Mouse (Mus musculus) stomach, embryonic 15.5 days (tissue): ENCODE results near the gene Rusc1. TPM values are rescaled to one million over a fixed set of nuclear protein-coding genes. Genes with fewer than 3 reads are reported as not detected.

ENCODE experiments used
- ATAC-seq: fragments of 200-750 bp; cut with Nextera tagmentation; 2 replicates; pipeline ENCODE4 v1.8.0; 2017; ENCODE audit warnings: low read depth, moderate number of reproducible peaks, moderate TSS enrichment; ENCODE audit not compliant: insufficient read depth, low FRiP score
- H3K27ac ChIP-seq: fragments of 300-500 bp; sonication (generic); 2 replicates; pipeline ENCODE4 v1.5.1; 2015; ENCODE audit warnings: mild to moderate bottlenecking, inconsistent platforms
- H3K27me3 ChIP-seq: fragments of 300-500 bp; sonication (generic); replicated peaks from 2 replicates; pipeline ENCODE4 v1.6.1; 2015; ENCODE audit warnings: inconsistent platforms
- H3K36me3 ChIP-seq: fragments of 300-500 bp; sonication (generic); 2 replicates; pipeline ENCODE4 v1.6.1; 2015; ENCODE audit warnings: inconsistent platforms
- H3K4me1 ChIP-seq: fragments of 300-500 bp; sonication (generic); 2 replicates; pipeline ENCODE4 v1.6.1; 2015; ENCODE audit warnings: inconsistent platforms
- H3K4me2 ChIP-seq: fragments of 300-500 bp; sonication (generic); 2 replicates; pipeline ENCODE4 v1.6.1; 2015; ENCODE audit warnings: mild to moderate bottlenecking, inconsistent platforms
- H3K4me3 ChIP-seq: fragments of 300-500 bp; sonication (generic); replicated peaks from 2 replicates; pipeline ENCODE4 v1.5.1; 2015; ENCODE audit warnings: inconsistent platforms
- H3K9ac ChIP-seq: fragments of 300-500 bp; sonication (generic); 2 replicates; pipeline ENCODE4 v1.6.1; 2015; ENCODE audit warnings: inconsistent platforms
- H3K9me3 ChIP-seq: fragments of 300-500 bp; sonication (generic); 2 replicates; pipeline ENCODE4 v1.6.1; 2016; ENCODE audit warnings: inconsistent platforms
- WGBS: fragments of 180-500 bp; shearing (Covaris S2); methylation state at CpG from one replicate; pipeline ENCODE4 v1.1.7; 2015; 5-methylcytosine and 5-hydroxymethylcytosine counted together
- polyA plus RNA-seq: library from polyadenylated mRNA; unstranded; fragments of >200 nt; fragmentation: Nextera tagmentation; extraction: Ambion mirVana; gene quantifications from 2 replicates; pipeline ENCODE4 v1.2.1, GENCODE M21; 2015

The Rusc1 gene
- polyA plus RNA-seq, 1 experiment from 2014 or later = 21.0 TPM

- WGBS = 90% methylated on average over 3 of the region's 3 CpGs
- ATAC-seq = no peak
- peaks cover 57% of the 10 kb centered on the region for H3K36me3 ChIP-seq
Observed at GRCm38 (mm10) chr3:89058783-89059182, 34.3 kb downstream of the Rusc1 start.

DNA sequence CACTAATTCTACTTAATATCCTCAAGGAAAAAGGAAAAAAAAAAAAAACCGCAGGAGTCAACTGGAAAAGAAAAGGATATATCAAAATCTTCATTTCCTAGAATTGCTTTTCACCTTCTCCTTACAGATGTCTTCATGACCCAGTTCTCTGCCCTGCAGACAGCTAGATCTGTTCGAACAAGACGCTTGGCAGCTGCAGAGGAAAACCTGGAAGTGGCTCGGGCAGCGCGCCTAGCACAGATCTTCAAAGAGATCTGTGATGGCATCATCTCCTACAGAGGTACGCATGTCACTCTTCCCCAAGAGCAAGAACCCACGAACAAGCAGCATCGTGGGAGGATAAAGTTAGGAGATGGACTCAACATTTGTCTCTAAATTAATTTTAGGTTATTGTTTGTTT is 34.8 kb downstream of the Rusc1 start:
- Histone ChIP-seq H3K27me3 (no peaks in the 10 kb centered on the region), H3K9ac (no peak overlapping the region), H3K9me3 (no peaks in the 10 kb centered on the region), H3K4me3 (no peak overlapping the region), H3K4me2 (no peak overlapping the region), H3K36me3 (peaks cover 55% of the 10 kb centered on the region), H3K4me1 (no peaks in the 10 kb centered on the region), H3K27ac (no peak overlapping the region)
- WGBS = 94% methylated on average over 9 of the region's 9 CpGs
- no peak for ATAC-seq

More at GRCm38 (mm10) chr3:89058783-89059182, 34.3 kb downstream of the Rusc1 start:
- no peaks in the 10 kb centered on the region for H3K9me3 ChIP-seq
- H3K4me2 ChIP-seq = no peak overlapping the region
- no peak overlapping the region for H3K27ac ChIP-seq
- H3K9ac ChIP-seq = no peak overlapping the region
- no peaks in the 10 kb centered on the region for H3K4me1 ChIP-seq
- H3K4me3 ChIP-seq = no peak overlapping the region
- H3K27me3 ChIP-seq = no peaks in the 10 kb centered on the region

GRCm38 (mm10) chr3:89043359-89043758 is 49.8 kb downstream of the Rusc1 start:
- H3K4me3 ChIP-seq = no peak overlapping the region
- no peak overlapping the region for H3K4me2 ChIP-seq
- no peaks in the 10 kb centered on the region for H3K4me1 ChIP-seq
- H3K27ac ChIP-seq = no peak overlapping the region
- WGBS = 94% methylated on average over 4 of the region's 4 CpGs
- peaks cover 38% of the 10 kb centered on the region for H3K36me3 ChIP-seq
- no peak overlapping the region for H3K9ac ChIP-seq
- ATAC-seq = no peak
- no peaks in the 10 kb centered on the region for H3K9me3 ChIP-seq
- no peaks in the 10 kb centered on the region for H3K27me3 ChIP-seq

Other genes starting within 250 kb of the Rusc1 start
- 38.0 and 38.9 TPM in 2 replicates for gene Msto1, start 179.3 kb downstream of the Rusc1 start, polyA plus RNA-seq
- 19.8 and 21.3 TPM in 2 replicates for gene Ash1l, start 142.7 kb downstream of the Rusc1 start, polyA plus RNA-seq
- 130 and 141 TPM in 2 replicates for gene Dap3, start 142.1 kb downstream of the Rusc1 start, polyA plus RNA-seq
- gene Gm43738, start 7.8 kb upstream of the Rusc1 start, polyA plus RNA-seq = not detected in 2 replicates
- gene Fdps, start 8.6 kb upstream of the Rusc1 start, polyA plus RNA-seq = 324 and 331 TPM in 2 replicates
- gene Pklr, start 42.8 kb upstream of the Rusc1 start, polyA plus RNA-seq = 16.4 and 19.9 TPM in 2 replicates
- gene Hcn3, start 66.9 kb upstream of the Rusc1 start, polyA plus RNA-seq = 2.4 and 2.6 TPM in 2 replicates
- 26.3 and 26.7 TPM in 2 replicates for gene Clk2, start 71.5 kb upstream of the Rusc1 start, polyA plus RNA-seq
- gene Scamp3, start 84.2 kb upstream of the Rusc1 start, polyA plus RNA-seq = 103 and 106 TPM in 2 replicates
- 21.1 and 22.1 TPM in 2 replicates for gene Fam189b, start 89.8 kb upstream of the Rusc1 start, polyA plus RNA-seq
- gene Gba, start 109.6 kb upstream of the Rusc1 start, polyA plus RNA-seq = 40.1 and 41.2 TPM in 2 replicates
- 29.0 and 29.2 TPM in 2 replicates for gene Thbs3, start 121.9 kb upstream of the Rusc1 start, polyA plus RNA-seq
- 197 and 199 TPM in 2 replicates for gene Mtx1, start 133.8 kb upstream of the Rusc1 start, polyA plus RNA-seq
- 64.2 and 89.1 TPM in 2 replicates for gene Muc1, start 135.7 kb upstream of the Rusc1 start, polyA plus RNA-seq
- gene Krtcap2, start 152.7 kb upstream of the Rusc1 start, polyA plus RNA-seq = 374 and 406 TPM in 2 replicates
- 4.6 and 5.9 TPM in 2 replicates for gene Trim46, start 153.0 kb upstream of the Rusc1 start, polyA plus RNA-seq
- gene Dpm3, start 166.0 kb upstream of the Rusc1 start, polyA plus RNA-seq = 129 and 132 TPM in 2 replicates
- 74.4 and 75.3 TPM in 2 replicates for gene Slc50a1, start 177.3 kb upstream of the Rusc1 start, polyA plus RNA-seq
- 41.4 and 46.1 TPM in 2 replicates for gene Efna1, start 187.8 kb upstream of the Rusc1 start, polyA plus RNA-seq
- 9.5 and 9.6 TPM in 2 replicates for gene Efna3, start 229.7 kb upstream of the Rusc1 start, polyA plus RNA-seq
- gene Efna4, start 244.7 kb upstream of the Rusc1 start, polyA plus RNA-seq = 17.9 and 19.4 TPM in 2 replicates